ENCODE assay signal across 8 mouse cellular contexts in genomic region chr8:111032916-111033315, GRCm38 (mm10). TPM values are rescaled to one million over a fixed set of nuclear protein-coding genes. Genes with fewer than 3 reads are reported as not detected.
DNase-seq lines count a peak whose midpoint lies in the region; ATAC-seq and TF ChIP-seq lines count a peak whose summit lies in the region.

TSS of gene Aars (plus strand) at chr8:111033144.

- H3K4me1 ChIP-seq in bone marrow, adult 2 months (ENCODE audit: control insufficient read depth, insufficient read depth, low read length): no peaks in the 10 kb centered on the region; the same call in 1 of the 2 replicates
- H3K4me1 ChIP-seq in intestine, postnatal 0 days (replicated peaks; ENCODE audit: control insufficient read depth, insufficient read depth, low read length): peaks cover 4% of the 10 kb centered on the region; the same call in 1 of the 2 replicates
- H3K4me1 ChIP-seq in midbrain, embryonic 11.5 days (ENCODE audit: control insufficient read depth, insufficient read depth, low read length): peaks cover 14% of the 10 kb centered on the region

- no peak for TF ChIP-seq CTCF in bone marrow, adult 2 months (IDR thresholded peaks at IDR 0.05; ENCODE audit: control insufficient read depth, insufficient read depth, low read length)
- no peak for TF ChIP-seq CTCF in intestine, postnatal 0 days (IDR thresholded peaks at IDR 0.05; ENCODE audit: low read depth)

- H3K4me3 ChIP-seq in bone marrow, adult 2 months (replicated peaks; ENCODE audit: control insufficient read depth, low read depth, low read length): peak within 1 kb of the TSS; percentile 96
- peak within 1 kb of the TSS; percentile 77 for H3K4me3 ChIP-seq in intestine, postnatal 0 days (ENCODE audit: low read depth, low read length)
- H3K4me3 ChIP-seq in midbrain, embryonic 11.5 days (ENCODE audit: low read depth, low read length): peak within 1 kb of the TSS; percentile 75

- no peak for TF ChIP-seq POLR2A in bone marrow, adult 2 months (IDR thresholded peaks at IDR 0.05; ENCODE audit: borderline replicate concordance, control insufficient read depth, low read depth, low read length)

- H3K27ac ChIP-seq in bone marrow, adult 2 months (ENCODE audit: control insufficient read depth, insufficient read depth, low read depth, low read length, poor library complexity): peak within 1 kb of the TSS; percentile 65
- H3K27ac ChIP-seq in intestine, postnatal 0 days (ENCODE audit: low read depth, low read length): peak within 1 kb of the TSS; percentile 74
- peak within 1 kb of the TSS; percentile 79 for H3K27ac ChIP-seq in midbrain, embryonic 11.5 days (ENCODE audit: low read depth, low read length)

- no peak for ATAC-seq in intestine, postnatal 0 days
- ATAC-seq in midbrain, embryonic 11.5 days (ENCODE audit: low FRiP score): no peak

- H3K4me2 ChIP-seq in intestine, postnatal 0 days (replicated peaks; ENCODE audit: low read depth): peak within 1 kb of the TSS; percentile 75
- H3K4me2 ChIP-seq in midbrain, embryonic 11.5 days: peak within 1 kb of the TSS; percentile 62

- DNase-seq in left cerebral cortex, adult 18-20 months (ENCODE audit: low spot score in 2 of 2): no peak
- no peak for DNase-seq in left cerebral cortex, adult 11 months (ENCODE audit: low spot score)
- no peak for DNase-seq in gastrocnemius, postnatal 4 days (ENCODE audit: low spot score in 2 of 2)
- no peak for DNase-seq in midbrain, embryonic 11.5 days (ENCODE audit: low spot score, missing footprints)
- DNase-seq in spleen, postnatal 10 days (ENCODE audit: low spot score in 2 of 2): no peak
- DNase-seq in adipocyte (ENCODE audit: low spot score): no peak

- no peaks in the 10 kb centered on the region for H3K9me3 ChIP-seq in intestine, postnatal 0 days (ENCODE audit: control insufficient read depth)
- H3K9me3 ChIP-seq in midbrain, embryonic 11.5 days (ENCODE audit: control insufficient read depth, low read length): no peaks in the 10 kb centered on the region

- 97% methylated on average over 7 of the region's 7 CpGs for WGBS in bone marrow, adult 2 months
- WGBS in intestine, postnatal 0 days: 90% methylated on average over 7 of the region's 7 CpGs
- 94% methylated on average over 7 of the region's 7 CpGs for WGBS in midbrain, embryonic 11.5 days

- no peaks in the 10 kb centered on the region for H3K27me3 ChIP-seq in intestine, postnatal 0 days (replicated peaks; ENCODE audit: control insufficient read depth, insufficient read depth, low read length)
- H3K27me3 ChIP-seq in midbrain, embryonic 11.5 days (ENCODE audit: control insufficient read depth, insufficient read depth, low read length): no peaks in the 10 kb centered on the region

- H3K36me3 ChIP-seq in intestine, postnatal 0 days (ENCODE audit: control insufficient read depth, insufficient read depth): peaks cover 9% of the 10 kb centered on the region
- H3K36me3 ChIP-seq in midbrain, embryonic 11.5 days (ENCODE audit: control insufficient read depth, insufficient read depth, low read length): peaks cover 7% of the 10 kb centered on the region; the same call in 1 of the 2 replicates

- H3K9ac ChIP-seq in intestine, postnatal 0 days (ENCODE audit: low read depth, low read length): peak within 1 kb of the TSS; percentile 66
- H3K9ac ChIP-seq in midbrain, embryonic 11.5 days (ENCODE audit: low read length): peak within 1 kb of the TSS; percentile 88

RNA-seq across cellular contexts. Expression of gene Aars, which starts in this region (rescaled TPM):
- total RNA-seq in left cerebral cortex, adult 18-20 months (2021): 100 to 1,000 TPM in 1 of 2 experiments, 10 to 100 TPM in 1; 94.0 to 102 TPM
- 31.6 and 48.3 TPM in 2 replicates for polyA plus RNA-seq in bone marrow, adult 2 months (2011; ENCODE audit: insufficient read depth, insufficient read length, low replicate concordance, missing spikeins)
- total RNA-seq in gastrocnemius, postnatal 4 days (2021): 10 to 100 TPM; 47.1 to 52.3 TPM
- 30.0 and 30.7 TPM in 2 replicates for polyA plus RNA-seq in intestine, postnatal 0 days (2015; fragmentation: Nextera tagmentation; extraction: Ambion mirVana)
- polyA plus RNA-seq in midbrain, embryonic 11.5 days (2014; fragmentation: Nextera tagmentation; extraction: Ambion mirVana): 73.2 and 79.9 TPM in 2 replicates
